Mouse (Mus musculus) embryonic facial prominence, embryonic 14.5 days (tissue): ENCODE measurements around the gene Gm26992. TPM values are rescaled to one million over a fixed set of nuclear protein-coding genes. Genes with fewer than 3 reads are reported as not detected.
"Not testable (repeated sequence)": the region's sequence is repeated elsewhere in the genome, so short reads cannot be mapped to it uniquely, and the experiment has no call there.

Experiments
- ATAC-seq: fragments of 200-750 bp; cut with Nextera tagmentation; 2 replicates; pipeline ENCODE4 v1.8.0; 2017; ENCODE audit warnings: low read depth, moderate number of reproducible peaks, moderate TSS enrichment
- DNase-seq: peaks from one replicate; pipeline ENCODE4 v3.0.0-alpha.2; 2015; ENCODE audit warnings: low spot score
- H3K27ac ChIP-seq: fragments of 300-500 bp; sonication (generic); replicated peaks from 2 replicates; pipeline ENCODE4 v1.5.1; 2014; ENCODE audit warnings: low read depth, mild to moderate bottlenecking, low read length, moderate library complexity
- H3K27me3 ChIP-seq: fragments of 300-500 bp; sonication (generic); replicated peaks from 2 replicates; pipeline ENCODE4 v1.6.1; 2014; ENCODE audit warnings: low read length; ENCODE audit not compliant: control insufficient read depth, insufficient read depth
- H3K36me3 ChIP-seq: fragments of 300-500 bp; sonication (generic); 2 replicates; pipeline ENCODE4 v1.6.1; 2014; ENCODE audit warnings: low read length, mixed read lengths; ENCODE audit not compliant: control insufficient read depth, insufficient read depth
- H3K4me1 ChIP-seq: fragments of 300-500 bp; sonication (generic); 2 replicates; pipeline ENCODE4 v1.6.1; 2014; ENCODE audit warnings: antibody characterized with exemption, low read length; ENCODE audit not compliant: control insufficient read depth, insufficient read depth
- H3K4me2 ChIP-seq: fragments of 300-500 bp; sonication (generic); 2 replicates; pipeline ENCODE4 v1.6.1; 2014; ENCODE audit warnings: low read depth, mild to moderate bottlenecking, low read length, moderate library complexity, mixed read lengths
- H3K4me3 ChIP-seq: fragments of 300-500 bp; sonication (generic); 2 replicates; pipeline ENCODE4 v1.5.1; 2014; ENCODE audit warnings: low read depth, mild to moderate bottlenecking, low read length
- H3K9ac ChIP-seq: fragments of 300-500 bp; sonication (generic); 2 replicates; pipeline ENCODE4 v1.6.1; 2014; ENCODE audit warnings: low read depth, mild to moderate bottlenecking, low read length, moderate library complexity, mixed read lengths
- H3K9me3 ChIP-seq: fragments of 300-500 bp; sonication (generic); 2 replicates; pipeline ENCODE4 v1.6.1; 2016; ENCODE audit warnings: low read length; ENCODE audit not compliant: control insufficient read depth
- WGBS: fragments of 180-500 bp; shearing (Covaris S2); extraction: QIAGEN DNeasy Blood & Tissue Kit; methylation state at CpG from one replicate; pipeline ENCODE4 v1.1.7; 2014; 5-methylcytosine and 5-hydroxymethylcytosine counted together
- polyA plus RNA-seq: library from polyadenylated mRNA; unstranded; fragments of >200 nt; fragmentation: Nextera tagmentation; extraction: Ambion mirVana; gene quantifications from 2 replicates; pipeline ENCODE4 v1.2.1, GENCODE M21; 2014

The Gm26992 gene
- polyA plus RNA-seq, 1 experiment from 2014 or later, result not detected

GRCm38 (mm10) chrX:103438023-103438422, 16.2 kb downstream of the Gm26992 start:
- no peak overlapping the region for H3K27ac ChIP-seq
- no peaks in the 10 kb centered on the region for H3K9me3 ChIP-seq
- no peaks in the 10 kb centered on the region for H3K36me3 ChIP-seq
- ATAC-seq (no peak), DNase-seq (no peak)
- no peak overlapping the region for H3K4me2 ChIP-seq
- WGBS, result 18% methylated on average over 9 of the region's 9 CpGs
- H3K4me1 ChIP-seq, result no peaks in the 10 kb centered on the region
- H3K9ac ChIP-seq, result no peak overlapping the region
- no peak overlapping the region for H3K4me3 ChIP-seq
- peaks cover 25% of the 10 kb centered on the region for H3K27me3 ChIP-seq

GRCm38 (mm10) chrX:103440803-103441202, 19.0 kb downstream of the Gm26992 start:
- no peak overlapping the region for H3K4me2 ChIP-seq
- ATAC-seq, result no peak

GRCm38 (mm10) chrX:103443755-103444154, 21.9 kb downstream of the Gm26992 start:
- ATAC-seq, result no peak
- H3K4me3 ChIP-seq, result no peak overlapping the region
- no peaks in the 10 kb centered on the region for H3K9me3 ChIP-seq
- no peak overlapping the region for H3K9ac ChIP-seq
- no peaks in the 10 kb centered on the region for H3K36me3 ChIP-seq
- H3K27ac ChIP-seq, result no peak overlapping the region
- 37% methylated on average over 7 of the region's 7 CpGs for WGBS
- peak; percentile 35 for DNase-seq
- no peaks in the 10 kb centered on the region for H3K4me1 ChIP-seq
- no peak overlapping the region for H3K4me2 ChIP-seq
- H3K27me3 ChIP-seq, result peaks cover 35% of the 10 kb centered on the region

More at GRCm38 (mm10) chrX:103440803-103441202, 19.0 kb downstream of the Gm26992 start:
- H3K27me3 ChIP-seq, result peaks cover 27% of the 10 kb centered on the region
- DNase-seq, result peak; percentile 74
- H3K9ac ChIP-seq, result no peak overlapping the region
- no peaks in the 10 kb centered on the region for H3K9me3 ChIP-seq
- no peaks in the 10 kb centered on the region for H3K36me3 ChIP-seq
- 0% methylated on average over 1 of the region's 1 CpGs for WGBS
- no peaks in the 10 kb centered on the region for H3K4me1 ChIP-seq
- no peak overlapping the region for H3K27ac ChIP-seq
- no peak overlapping the region for H3K4me3 ChIP-seq

- WGBS, result 15% methylated on average over 34 of the region's 34 CpGs
- Histone ChIP-seq H3K9ac (peak overlapping the region; percentile 34; the same call in 1 of the 2 replicates), H3K4me3 (peak overlapping the region; percentile 33), H3K4me2 (peak overlapping the region; percentile 60), H3K36me3 (no peaks in the 10 kb centered on the region), H3K4me1 (no peaks in the 10 kb centered on the region), H3K27ac (no peak overlapping the region), H3K9me3 (0 out of 2 replicates have a peak, but pooled peaks cover 4% of the 10 kb centered on the region), H3K27me3 (peaks cover 29% of the 10 kb centered on the region)
- DNase-seq (peak; percentile 39), ATAC-seq (peak; percentile 79)
Observed at GRCm38 (mm10) chrX:103447539-103448169, 25.8 kb downstream of the Gm26992 start.

- WGBS, result 53% methylated on average over 8 of the region's 13 CpGs
- Histone ChIP-seq H3K4me2 (peak overlapping the region; percentile 60), H3K27me3 (peaks cover 29% of the 10 kb centered on the region)
Observed at GRCm38 (mm10) chrX:103448429-103448828, 26.6 kb downstream of the Gm26992 start.

GRCm38 (mm10) chrX:103448943-103449722, 27.3 kb downstream of the Gm26992 start:
- not testable (repeated sequence) for ATAC-seq, H3K9me3 ChIP-seq, H3K4me2 ChIP-seq, H3K9ac ChIP-seq, DNase-seq, H3K4me1 ChIP-seq, H3K27ac ChIP-seq, H3K4me3 ChIP-seq, H3K36me3 ChIP-seq
- 76% methylated on average over 17 of the region's 27 CpGs for WGBS
- H3K27me3 ChIP-seq, result peaks cover 29% of the 10 kb centered on the region

More at GRCm38 (mm10) chrX:103448429-103448828, 26.6 kb downstream of the Gm26992 start:
- H3K9me3 ChIP-seq, H3K9ac ChIP-seq, H3K36me3 ChIP-seq, DNase-seq, H3K27ac ChIP-seq, ATAC-seq, H3K4me1 ChIP-seq: not testable (repeated sequence)
- peak overlapping the region; percentile 33; the same call in 1 of the 2 replicates for H3K4me3 ChIP-seq

GRCm38 (mm10) chrX:103452815-103453214, 31.0 kb downstream of the Gm26992 start:
- Histone ChIP-seq H3K9ac (no peak overlapping the region), H3K4me3 (no peak overlapping the region), H3K36me3 (no peaks in the 10 kb centered on the region), H3K27me3 (peaks cover 14% of the 10 kb centered on the region), H3K4me1 (no peaks in the 10 kb centered on the region), H3K4me2 (no peak overlapping the region), H3K27ac (no peak overlapping the region), H3K9me3 (0 out of 2 replicates have a peak, but pooled peaks cover 4% of the 10 kb centered on the region)
- WGBS, result 75% methylated on average over 6 of the region's 6 CpGs
- DNase-seq (no peak), ATAC-seq (no peak)

GRCm38 (mm10) chrX:103460056-103460455, 38.2 kb downstream of the Gm26992 start:
- Histone ChIP-seq H3K4me1 (no peaks in the 10 kb centered on the region), H3K36me3 (no peaks in the 10 kb centered on the region), H3K4me2 (no peak overlapping the region), H3K4me3 (no peak overlapping the region), H3K27ac (no peak overlapping the region), H3K27me3 (no peaks in the 10 kb centered on the region), H3K9me3 (no peaks in the 10 kb centered on the region), H3K9ac (no peak overlapping the region)
- 70% methylated on average over 5 of the region's 5 CpGs for WGBS
- no peak for ATAC-seq
- no peak for DNase-seq
